Mouse (Mus musculus) CD4-positive helper T cell, adult 2 months (primary cell): ENCODE measurements around the gene Btbd35f17.
"Not testable (repeated sequence)": the region's sequence is repeated elsewhere in the genome, so short reads cannot be mapped to it uniquely, and the experiment has no call there.

Source experiments
- DNase-seq: peaks from one replicate; pipeline ENCODE4 v3.0.0-alpha.2; 2012; ENCODE audit warnings: low read depth, missing footprints, low spot score

Gene Btbd35f17

DNA sequence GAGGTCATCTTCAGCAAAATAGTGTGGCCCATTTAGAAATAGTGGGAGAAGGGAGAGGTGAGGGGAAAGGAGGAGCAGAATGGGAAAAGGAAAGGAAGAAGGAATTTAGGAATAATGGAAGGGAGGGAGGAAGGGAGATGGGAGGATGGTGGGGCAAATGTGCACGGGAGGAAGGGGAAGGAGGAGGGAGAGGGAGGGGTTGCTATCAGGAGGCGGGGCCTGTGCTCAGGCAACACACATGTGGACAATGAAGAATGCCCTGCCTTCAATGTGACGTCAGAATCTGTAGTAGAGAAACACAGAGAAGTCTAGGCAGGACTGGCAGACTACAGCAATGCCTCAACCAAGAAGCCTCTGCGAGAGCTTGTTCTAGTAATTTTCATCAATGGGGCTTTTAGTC is at the start of gene Btbd35f17:
Gene Btbd35f17, plus strand, starts transcription at position 301 of the 400 bp plus-strand sequence.
- DNase-seq = not testable (repeated sequence)
